Mouse (Mus musculus): ENCODE results near the gene Gm14685.
"Not testable (repeated sequence)": the region's sequence is repeated elsewhere in the genome, so short reads cannot be mapped to it uniquely, and the experiment has no call there.

DNA sequence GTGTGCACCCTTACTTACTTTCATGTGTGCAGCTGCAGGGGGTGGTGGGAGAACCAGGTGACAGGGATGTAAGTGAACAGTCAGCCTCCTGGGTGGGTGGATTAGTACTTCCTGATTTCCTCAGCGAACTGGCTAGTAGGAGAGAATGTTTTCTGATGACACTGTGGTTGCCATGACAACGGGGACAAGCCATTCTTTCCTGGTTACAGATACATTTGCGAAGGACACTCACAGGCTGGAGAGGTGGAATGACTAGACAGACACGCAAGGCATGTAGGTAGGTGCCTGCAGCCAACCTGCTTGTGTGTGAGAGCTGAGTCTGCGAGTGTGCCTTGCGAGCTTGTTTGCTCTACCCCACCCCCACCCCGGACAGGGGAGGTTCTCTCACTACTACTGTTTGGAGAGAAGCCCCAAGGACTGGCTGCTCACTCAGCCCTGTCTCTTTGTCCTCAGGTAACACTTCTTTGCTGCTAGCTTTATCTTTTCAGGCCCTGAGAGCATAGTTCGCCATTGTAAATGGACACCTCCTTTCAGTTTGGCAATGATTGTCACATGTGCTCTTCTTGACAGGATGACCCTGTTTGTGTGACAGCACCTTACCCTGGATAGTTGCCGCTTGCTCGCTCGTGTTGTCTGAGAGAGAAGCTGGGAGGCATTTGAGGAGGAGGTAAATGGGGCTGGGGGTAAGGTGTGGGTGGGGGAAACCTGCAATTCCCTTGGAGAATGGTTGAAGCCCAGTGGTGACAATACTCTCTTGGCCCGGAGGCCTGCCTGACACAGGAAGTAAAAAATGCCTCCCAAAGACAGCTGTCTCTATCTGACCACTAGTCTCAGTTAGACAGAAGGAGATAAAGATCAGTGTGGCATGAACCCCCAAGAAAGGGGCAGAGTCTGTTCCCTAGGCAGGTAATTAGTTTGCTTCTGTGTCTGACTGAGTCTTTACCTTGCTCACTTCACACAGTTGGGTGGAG, 6.3 kb downstream of the Gm14685 start:
- TF ChIP-seq CTCF (IDR thresholded peaks at IDR 0.05; ENCODE audit: borderline replicate concordance, extremely low read depth, insufficient read depth, insufficient read length); POLR2A (IDR thresholded peaks at IDR 0.05; ENCODE audit: borderline replicate concordance, extremely low read depth, insufficient read depth, insufficient read length, poor library complexity, severe bottlenecking): not testable (repeated sequence)
